Mouse (Mus musculus) embryo, embryonic 10.5 days (tissue): ENCODE data around the gene Slx4.
"Not testable (repeated sequence)": the region's sequence is repeated elsewhere in the genome, so short reads cannot be mapped to it uniquely, and the experiment has no call there.

ENCODE experiments used
- DNase-seq: peaks from one replicate; pipeline ENCODE4 v3.0.0-alpha.2; 2015; ENCODE audit warnings: low spot score

The Slx4 gene

DNA sequence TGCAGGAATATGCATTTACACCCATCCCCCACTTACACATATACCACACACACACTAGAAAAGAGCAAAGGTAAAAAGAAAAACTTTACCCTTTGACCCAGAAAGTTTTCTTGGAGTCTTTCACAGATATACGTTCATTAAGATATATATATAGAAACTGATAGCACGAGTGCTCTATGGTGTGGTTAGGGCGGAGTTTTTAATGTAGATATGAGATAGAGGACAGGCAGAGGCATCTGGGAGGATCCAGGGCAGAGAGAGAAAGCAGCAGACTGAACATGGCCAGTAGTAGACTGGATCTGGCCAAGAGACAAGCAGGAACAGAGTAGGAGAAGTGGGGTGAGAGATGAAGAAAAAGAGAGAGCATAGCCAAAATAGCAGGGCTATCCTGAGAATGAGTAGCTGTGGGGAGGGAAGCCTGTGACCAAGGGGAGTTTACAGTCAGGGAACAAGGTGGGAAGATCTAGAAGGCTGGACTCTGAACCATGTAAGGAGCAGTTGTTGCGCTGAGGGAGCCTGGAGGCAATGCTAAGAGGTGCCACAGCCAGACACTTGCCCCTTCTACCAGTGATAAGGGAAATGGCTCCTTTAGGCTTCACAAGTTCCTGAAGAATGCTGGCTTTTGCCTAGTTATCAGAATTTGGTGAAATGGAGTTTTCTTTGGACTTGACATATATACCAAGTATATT, 9.5 kb upstream of the Slx4 start:
- DNase-seq, result no peak

DNA sequence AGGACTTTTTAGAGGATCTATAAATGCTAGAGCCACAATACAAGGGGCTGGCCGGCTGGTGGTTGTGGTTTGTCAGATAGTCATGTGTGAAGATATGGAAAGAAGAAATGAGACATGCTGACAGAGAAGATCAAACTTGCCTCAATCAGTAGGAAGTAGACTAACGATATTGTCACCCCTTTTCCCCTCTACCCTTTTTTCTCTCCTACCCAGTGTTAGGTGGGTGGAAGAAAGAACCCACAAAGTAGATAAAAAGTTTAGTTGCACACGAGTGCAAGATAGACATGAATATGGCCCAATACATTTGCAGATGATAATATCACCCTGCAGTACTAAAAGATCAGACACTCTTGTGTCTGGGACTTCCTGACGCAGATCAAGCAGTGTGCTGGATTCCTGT, 15.2 kb downstream of the Slx4 start:
- no peak for DNase-seq

DNA sequence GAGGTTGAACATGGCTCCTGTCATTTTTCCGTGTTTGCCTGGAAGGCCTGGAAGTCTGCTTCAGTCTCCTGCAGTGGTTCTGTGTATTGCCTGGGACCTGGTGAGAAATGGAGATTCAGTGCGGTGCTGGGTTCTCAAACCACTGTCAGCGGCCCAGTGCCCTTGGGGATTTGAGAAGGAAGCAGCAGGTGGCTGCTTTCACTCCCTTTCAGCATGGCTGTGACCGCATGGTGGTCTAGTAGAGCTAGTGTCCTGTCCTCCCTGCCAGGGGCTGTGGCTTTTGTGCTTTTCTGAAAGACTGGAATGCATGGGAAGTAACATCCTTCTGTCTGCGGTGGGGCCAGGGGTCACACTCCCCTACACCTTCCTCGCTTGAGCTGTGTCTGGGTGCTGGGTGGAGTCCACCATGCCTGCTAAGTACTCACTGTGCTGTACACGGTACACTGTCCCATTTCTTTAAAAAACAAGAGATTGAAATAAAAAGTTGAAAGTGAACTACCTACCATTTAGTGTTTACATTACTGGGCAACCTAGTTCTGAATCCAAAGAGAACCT, 20.3 kb downstream of the Slx4 start:
- no peak for DNase-seq

DNA sequence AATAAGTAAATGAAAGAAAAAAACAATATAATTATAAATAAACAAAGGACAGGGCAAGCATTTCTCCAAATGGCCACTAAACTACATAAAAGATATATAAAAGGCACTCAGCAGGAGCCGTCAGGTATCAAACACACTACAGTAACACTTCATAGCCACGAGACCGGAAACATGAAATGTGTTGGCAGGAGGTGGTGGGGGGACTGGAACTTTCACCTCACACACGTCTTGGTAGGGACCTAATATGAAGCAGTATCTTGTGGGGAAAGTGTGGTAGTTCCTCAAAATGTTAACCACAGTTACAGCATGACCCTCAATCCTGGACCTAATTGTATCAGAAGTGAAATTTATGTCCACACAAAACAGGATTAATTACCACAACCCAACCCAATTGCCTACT, 21.4 kb downstream of the Slx4 start:
- no peak for DNase-seq

DNA sequence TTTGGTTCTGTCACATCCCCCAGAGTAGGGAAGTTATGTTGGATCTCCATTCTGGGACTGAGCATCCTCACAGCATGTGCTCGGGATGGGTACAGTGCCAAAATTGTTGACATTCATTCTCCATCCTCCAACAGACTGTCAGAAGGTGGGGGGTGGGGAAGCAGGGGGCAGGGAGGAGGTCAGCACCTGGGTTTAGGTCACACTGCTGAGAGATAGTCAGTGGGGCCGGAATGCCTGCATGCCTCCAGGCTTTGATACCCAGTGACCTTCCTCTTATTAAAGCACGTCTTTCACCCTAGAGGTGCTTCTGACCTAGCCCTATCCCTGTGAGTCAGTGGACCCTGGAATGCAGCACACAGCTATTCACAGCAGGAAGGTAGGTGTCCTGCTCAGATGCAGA, 26.9 kb downstream of the Slx4 start:
- DNase-seq, result no peak

DNA sequence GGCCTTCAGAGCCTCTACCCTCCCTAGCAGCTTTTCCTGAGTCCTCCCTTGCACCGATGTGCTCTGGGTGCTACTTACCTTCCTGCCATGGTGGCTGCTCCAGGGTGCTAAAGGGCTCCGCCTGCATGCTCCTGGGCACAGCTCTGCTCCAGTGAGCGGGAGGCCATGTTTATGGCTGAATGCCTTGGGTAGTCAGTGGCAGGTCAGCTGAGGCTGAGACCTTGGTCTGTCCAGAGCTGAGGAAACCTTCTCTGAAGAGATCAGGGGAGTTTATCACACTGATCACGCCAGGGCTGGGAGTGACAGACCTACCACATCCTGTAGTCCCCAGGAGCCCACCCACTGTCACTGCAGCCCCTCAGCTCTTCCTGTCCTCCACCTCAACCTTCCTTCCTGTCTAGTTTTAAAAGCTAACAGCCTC, 27.3 kb downstream of the Slx4 start, which contains the start of gene Nlrc3:
Gene Nlrc3 (minus strand): TSS at position 382 of the 421 bp plus-strand sequence.
- no peak for DNase-seq

DNA sequence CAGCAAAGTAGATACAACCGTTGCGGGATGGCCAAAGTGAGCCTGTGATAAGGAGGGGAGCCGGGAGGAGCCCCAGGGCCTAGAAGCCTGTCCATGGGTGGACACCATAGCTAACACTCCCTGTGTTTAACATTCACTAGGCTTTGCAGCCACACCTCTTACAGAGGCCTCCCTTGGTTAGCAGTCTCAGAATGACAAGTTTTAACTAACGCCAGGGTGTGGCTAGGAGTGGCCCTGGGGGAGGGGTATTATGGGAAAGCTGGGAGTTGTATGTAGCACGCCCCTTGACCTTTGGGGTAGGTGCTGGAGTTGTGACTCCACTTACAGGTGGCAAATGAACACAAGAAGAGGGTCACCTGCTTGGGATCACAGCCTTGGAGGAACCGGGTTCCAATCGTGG, 27.9 kb downstream of the Slx4 start:
- no peak for DNase-seq

DNA sequence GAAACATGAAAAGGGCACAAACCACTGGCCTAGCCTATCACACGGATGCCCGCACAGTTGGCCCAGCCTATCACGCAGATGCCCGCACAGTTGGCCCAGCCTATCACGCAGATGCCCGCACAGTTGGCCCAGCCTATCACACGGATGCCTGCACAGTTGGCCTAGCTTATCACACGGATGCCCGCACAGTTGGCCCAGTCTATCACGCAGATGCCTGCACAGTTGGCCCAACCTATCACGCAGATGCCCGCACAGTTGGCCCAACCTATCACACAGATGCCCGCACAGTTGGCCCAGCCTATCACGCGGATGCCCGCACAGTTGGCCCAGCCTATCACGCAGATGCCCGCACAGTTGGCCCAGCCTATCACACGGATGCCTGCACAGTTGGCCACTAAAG, 29.1 kb downstream of the Slx4 start:
- not testable (repeated sequence) for DNase-seq

DNA sequence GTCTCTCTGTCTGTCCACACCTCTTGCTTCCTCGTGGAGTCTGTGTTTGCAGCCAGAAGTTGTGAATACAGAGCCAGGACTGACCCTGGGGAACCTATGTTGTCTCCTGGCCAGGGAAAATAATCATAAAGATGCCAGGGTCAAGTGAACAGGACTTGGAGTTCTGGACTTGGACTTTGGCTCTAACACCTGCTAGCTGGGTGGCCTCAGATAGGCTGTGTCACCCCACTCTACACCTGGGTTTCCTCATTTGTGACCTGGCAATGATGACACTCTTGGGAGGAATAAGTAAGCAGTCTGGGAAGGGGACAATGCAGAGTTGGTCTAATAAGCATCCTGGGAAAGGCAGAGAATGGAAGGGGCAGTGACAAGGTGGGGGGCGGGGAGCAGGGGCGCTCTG, 38.0 kb downstream of the Slx4 start:
- DNase-seq, result no peak

DNA sequence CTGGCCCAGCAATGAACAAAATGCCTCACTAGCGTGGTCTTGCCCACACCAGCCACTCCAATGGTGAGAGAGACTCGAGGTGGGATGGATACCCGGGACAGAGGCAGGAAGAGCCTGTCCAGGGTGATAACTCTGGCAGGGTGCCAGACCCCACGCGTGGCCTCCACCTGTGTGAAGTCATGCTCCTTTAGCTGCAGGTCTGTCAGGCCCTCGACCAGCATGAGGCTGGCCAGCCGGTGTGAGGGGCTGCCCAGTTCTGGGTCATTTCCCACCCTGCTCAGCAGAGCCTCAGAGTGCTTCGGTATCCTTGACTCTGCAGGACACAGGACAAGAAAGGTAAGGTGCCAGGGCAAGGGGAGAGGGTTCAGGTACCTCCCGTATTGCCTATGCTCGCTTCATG, 38.6 kb downstream of the Slx4 start:
- DNase-seq, result no peak

DNA sequence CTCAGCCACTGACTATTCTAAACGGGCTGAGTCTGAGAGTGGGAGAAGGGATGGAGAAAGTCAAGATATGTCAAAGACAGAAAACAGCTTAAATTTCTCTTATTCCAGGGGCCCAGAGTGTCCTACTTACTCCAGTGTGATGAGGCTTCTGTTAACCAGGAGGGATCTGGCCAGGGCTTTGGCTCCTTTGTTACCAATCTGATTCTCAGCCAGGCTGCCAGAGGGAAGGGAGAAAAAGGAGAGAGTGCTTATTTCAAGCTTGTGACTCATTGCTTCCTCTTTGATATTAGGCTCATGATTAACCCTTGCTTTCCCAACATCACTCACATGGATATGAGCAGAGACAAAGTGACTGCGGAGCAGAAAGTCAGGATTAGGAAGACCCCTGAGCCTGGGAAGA, 44.3 kb downstream of the Slx4 start:
- DNase-seq, result no peak

DNA sequence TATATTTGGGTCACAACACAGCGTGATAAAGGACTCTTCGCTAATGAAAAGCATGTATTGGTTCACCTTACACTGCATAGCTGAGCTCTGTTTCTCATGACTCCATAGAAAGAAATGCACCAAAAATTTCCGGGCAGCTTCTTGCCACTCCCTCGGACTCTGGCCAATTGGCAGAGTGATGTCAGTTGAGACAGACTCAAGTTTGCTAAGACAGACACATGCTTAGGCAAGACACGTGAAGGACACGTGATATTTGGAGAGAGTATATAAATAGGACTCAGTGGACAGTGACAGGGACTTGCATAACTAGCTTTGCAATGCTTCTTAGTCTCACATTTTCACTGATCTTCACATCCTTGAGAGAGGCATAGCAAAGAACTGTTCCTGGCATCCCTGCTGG, 47.2 kb downstream of the Slx4 start:
- no peak for DNase-seq

DNA sequence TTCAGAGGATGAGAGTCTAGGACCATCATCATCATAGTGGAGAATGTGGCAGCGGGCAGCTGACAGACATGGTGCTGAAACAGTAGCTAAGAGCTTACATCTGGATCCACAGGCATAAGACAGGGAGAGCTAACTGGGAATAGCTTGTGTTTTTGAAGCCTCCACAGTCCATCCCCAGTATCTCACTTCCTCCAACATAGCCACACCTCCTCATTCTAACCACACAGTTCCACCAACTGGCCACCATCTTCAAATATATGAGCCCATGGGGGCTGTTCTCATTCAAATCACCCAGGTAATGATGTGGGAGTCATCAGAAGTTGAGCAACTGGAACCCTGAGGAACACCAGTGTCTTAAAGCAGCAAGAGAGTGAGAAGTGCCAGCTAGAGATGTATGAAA, 52.4 kb downstream of the Slx4 start:
- DNase-seq, result no peak

DNA sequence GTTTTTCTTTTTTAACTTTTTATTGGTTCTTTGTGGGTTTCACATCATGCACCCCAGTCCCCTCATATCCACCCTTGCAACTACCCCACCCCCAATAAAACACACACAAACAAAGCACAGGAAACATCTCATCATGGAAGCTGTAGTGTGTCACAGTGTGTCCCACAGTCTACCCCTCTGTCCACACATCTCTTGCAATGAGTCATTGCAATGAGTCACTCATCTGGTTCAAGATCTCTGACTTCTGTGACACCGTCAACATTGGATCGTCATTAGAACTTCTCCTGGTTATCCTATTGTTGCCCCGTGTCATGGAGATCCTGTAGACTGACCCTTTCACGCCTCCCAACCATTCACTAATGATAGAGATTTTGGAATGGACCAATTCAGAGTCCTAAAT, 68.9 kb downstream of the Slx4 start:
- no peak for DNase-seq

DNA sequence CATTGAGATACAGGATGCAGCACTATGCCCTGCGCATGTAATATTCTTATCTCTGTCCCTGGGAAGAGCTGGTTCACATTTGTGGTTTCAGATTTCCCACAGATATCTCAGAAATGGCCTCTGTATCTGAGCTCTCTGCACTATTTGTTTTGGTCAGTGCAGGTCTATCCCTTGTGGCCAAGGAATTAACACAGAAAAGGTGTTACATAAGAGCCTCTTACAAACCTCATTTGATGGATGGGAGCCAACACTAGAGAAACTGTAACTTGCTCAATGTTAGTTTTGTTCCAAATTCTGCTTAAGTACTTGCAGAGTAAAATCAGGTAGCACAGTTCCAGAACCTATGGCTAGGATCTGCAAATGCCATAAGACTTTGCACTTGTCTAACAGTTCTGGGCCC, 69.5 kb downstream of the Slx4 start:
- DNase-seq, result no peak

DNA sequence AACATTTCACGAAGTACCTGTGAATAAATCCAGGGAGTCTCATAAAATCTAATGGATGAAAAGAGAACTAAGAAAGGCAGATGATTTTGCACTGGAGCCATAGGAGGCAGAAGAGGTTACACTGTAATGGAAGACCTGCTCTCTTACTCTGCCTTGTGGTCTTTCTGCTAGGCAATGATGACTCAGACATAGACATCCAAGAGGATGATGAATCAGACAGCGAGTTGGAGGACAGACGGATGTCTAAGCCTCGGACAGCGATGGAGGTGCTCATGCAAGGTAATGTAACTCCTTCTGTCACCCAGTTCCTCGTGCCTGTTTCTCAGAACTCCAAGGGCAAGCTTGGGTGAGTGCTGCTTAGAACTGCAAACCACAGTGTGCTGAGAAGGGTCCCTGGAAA, 70.0 kb downstream of the Slx4 start:
- no peak for DNase-seq

DNA sequence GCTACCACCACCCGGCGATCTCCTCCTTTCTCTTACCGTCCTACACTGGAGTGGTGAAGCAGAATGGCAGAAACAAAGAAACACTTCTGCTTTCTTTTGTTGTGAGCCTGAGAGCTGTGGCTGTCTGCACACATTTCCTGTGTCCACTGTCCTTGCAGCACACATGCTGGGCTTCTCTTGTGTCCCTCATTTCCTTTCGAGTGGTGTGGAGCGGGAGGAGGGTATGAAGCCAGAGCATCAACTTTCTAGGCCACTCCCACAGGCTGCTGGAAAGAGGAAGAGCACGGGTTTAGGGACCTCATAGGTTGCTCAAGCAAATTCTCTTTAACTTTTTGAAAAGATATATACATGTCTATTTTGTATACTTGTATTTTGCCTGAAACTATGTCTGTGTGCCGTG, 74.4 kb downstream of the Slx4 start:
- no peak for DNase-seq
